Mouse (Mus musculus): ENCODE data around the gene Wdhd1. TPM values are rescaled to one million over a fixed set of nuclear protein-coding genes. Genes with fewer than 3 reads are reported as not detected.
A peak's percentile ranks its signal among the peaks of the same experiment; 100 is the strongest.

The Wdhd1 gene
- polyA plus RNA-seq, 1 experiment = 12.4 TPM

DNA sequence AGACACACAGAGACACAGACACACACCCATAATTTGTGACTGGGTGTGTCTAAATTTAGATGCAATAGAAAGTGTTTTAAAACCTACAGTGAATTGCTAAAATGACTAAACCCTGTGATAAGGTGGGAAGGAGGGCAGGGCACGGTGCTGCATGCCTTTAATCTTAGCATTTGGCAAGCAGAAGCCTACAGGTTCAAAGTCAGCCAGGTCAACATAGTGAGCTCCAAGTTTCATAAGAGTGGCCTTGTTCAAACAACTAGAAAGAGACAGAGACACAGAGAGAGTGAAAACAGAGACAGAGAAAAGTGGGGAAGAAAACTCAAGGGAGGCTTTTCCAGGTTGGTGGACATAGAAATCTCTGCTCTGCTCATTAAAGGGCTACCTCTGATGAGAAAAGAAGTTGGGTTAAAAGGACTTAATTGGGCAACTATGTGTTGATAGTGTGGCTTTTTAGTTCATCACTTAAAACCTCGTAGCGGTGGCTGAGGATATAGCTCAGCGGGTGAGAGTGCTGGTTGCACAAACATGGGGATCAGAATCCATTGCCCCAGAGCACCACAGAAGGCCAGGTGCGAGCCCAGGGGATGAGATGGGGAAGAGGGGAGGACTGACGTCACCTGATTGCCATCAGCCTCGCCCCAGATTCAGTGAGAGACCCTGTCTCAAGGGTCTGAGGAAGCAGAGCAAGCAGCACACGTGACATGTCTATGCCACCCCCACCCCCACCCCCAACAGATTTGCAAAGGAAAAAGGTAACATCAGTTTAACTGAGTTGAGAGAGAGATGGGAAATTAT lies 56.2 kb downstream of the Wdhd1 start:
- TF ChIP-seq CEBPB (IDR thresholded peaks at IDR 0.05; ENCODE audit: low read depth) (no peak), FOSL1 (IDR thresholded peaks at IDR 0.05; ENCODE audit: insufficient read depth, low read length, poor library complexity, severe bottlenecking) (no peak), CTCF (IDR thresholded peaks at IDR 0.05; ENCODE audit: control insufficient read depth, insufficient read depth, insufficient read length) (no peak), USF1 (IDR thresholded peaks at IDR 0.05; ENCODE audit: low read depth) (no peak), MAX (IDR thresholded peaks at IDR 0.05) (no peak), MYOD1 (IDR thresholded peaks at IDR 0.05; ENCODE audit: control insufficient read depth, insufficient read length, low read depth) (no peak), MYOG (IDR thresholded peaks at IDR 0.05; ENCODE audit: control insufficient read depth, extremely low read depth, insufficient read length) (no peak)
- Histone ChIP-seq H3ac (ENCODE audit: control insufficient read depth, insufficient read length, low read depth) (no peak overlapping the region), H3K79me3 (ENCODE audit: low read depth) (no peaks in the 10 kb centered on the region), H3K27me3 (ENCODE audit: control insufficient read depth, insufficient read depth, insufficient read length) (no peaks in the 10 kb centered on the region), H3K36me3 (ENCODE audit: control insufficient read depth, insufficient read depth) (no peaks in the 10 kb centered on the region), H3K4me3 (ENCODE audit: insufficient read depth, poor library complexity, severe bottlenecking) (no peak overlapping the region), H3K79me2 (ENCODE audit: control insufficient read depth, insufficient read depth) (no peaks in the 10 kb centered on the region)

DNA sequence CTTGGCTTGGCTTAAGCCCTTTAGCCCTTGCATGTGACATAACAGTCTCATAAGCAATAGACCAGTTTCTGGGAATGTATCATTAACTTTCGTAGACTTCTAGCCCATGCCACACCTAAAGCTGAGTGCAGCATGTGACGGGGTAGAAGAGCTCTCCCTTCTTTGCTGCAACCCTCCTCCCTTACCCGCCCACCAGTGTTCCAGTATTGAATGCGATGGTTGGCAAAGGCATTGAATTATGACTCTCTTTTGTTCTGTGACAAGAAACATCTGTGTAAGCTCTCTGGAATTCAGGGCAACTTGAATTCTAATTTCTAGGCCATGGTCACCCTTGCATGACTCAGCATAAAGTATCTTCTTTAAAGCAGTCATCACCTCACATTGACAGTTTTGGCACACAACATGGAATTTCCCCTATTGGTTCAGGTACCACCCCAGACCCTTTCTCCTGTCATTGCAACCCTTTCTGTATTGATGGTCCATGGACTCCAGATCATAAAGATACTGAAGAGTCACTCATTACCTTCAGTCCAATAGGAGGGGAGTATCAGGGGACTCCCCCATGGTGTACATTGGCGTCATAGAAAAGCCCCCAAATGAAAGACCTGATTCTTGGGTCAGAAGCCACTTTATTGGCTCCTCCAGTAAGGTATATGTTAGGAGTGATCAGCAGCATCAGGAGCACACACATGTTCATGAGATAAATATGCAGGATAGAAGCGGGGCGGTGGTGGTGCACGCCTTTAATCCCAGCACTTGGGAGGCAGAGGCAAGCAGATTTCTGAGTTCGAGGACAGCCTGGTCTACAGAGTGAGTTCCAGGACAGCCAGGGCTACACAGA lies 57.7 kb downstream of the Wdhd1 start:
- Histone ChIP-seq H3ac (ENCODE audit: control insufficient read depth, insufficient read length, low read depth) (no peak overlapping the region), H3K27me3 (ENCODE audit: control insufficient read depth, insufficient read depth, insufficient read length) (no peaks in the 10 kb centered on the region), H3K79me3 (ENCODE audit: low read depth) (no peaks in the 10 kb centered on the region), H3K4me3 (ENCODE audit: insufficient read depth, poor library complexity, severe bottlenecking) (no peak overlapping the region), H3K36me3 (ENCODE audit: control insufficient read depth, insufficient read depth) (no peaks in the 10 kb centered on the region), H3K79me2 (ENCODE audit: control insufficient read depth, insufficient read depth) (no peaks in the 10 kb centered on the region)
- no peak for TF ChIP-seq FOSL1 (IDR thresholded peaks at IDR 0.05; ENCODE audit: insufficient read depth, low read length, poor library complexity, severe bottlenecking)
- TF ChIP-seq USF1 (IDR thresholded peaks at IDR 0.05; ENCODE audit: low read depth) = peak; percentile 57
- no peak for TF ChIP-seq CEBPB (IDR thresholded peaks at IDR 0.05; ENCODE audit: low read depth)

DNA sequence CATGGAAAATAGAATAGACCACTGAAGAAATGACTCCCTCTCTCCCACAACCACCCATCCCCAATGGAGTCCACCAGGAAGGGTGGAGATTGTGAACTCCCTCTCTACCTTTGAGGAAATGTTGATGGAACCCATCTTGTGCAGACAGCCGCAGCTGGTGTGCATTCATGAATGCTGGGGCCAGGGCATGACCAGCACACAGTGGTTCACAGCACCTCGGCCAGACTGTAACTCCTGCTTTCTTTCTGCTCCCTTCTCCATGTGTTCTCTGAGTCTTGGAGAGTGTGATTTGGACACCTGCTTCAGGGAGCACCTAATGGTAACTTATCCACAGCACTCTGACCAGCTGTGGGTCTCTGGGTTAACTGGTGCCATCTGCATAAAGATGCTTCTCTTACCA lies 60.1 kb downstream of the Wdhd1 start:
- no peaks in the 10 kb centered on the region for H3K79me3 ChIP-seq (ENCODE audit: low read depth)
- no peaks in the 10 kb centered on the region for H3K36me3 ChIP-seq (ENCODE audit: control insufficient read depth, insufficient read depth)
- H3ac ChIP-seq (ENCODE audit: control insufficient read depth, insufficient read length, low read depth) = no peak overlapping the region
- no peaks in the 10 kb centered on the region for H3K79me2 ChIP-seq (ENCODE audit: control insufficient read depth, insufficient read depth)
- no peak overlapping the region for H3K4me3 ChIP-seq (ENCODE audit: insufficient read depth, poor library complexity, severe bottlenecking)
- TF ChIP-seq USF1 (IDR thresholded peaks at IDR 0.05; ENCODE audit: low read depth) (no peak), MAX (IDR thresholded peaks at IDR 0.05) (no peak), MYOG (IDR thresholded peaks at IDR 0.05; ENCODE audit: control insufficient read depth, extremely low read depth, insufficient read length) (no peak), FOSL1 (IDR thresholded peaks at IDR 0.05; ENCODE audit: insufficient read depth, low read length, poor library complexity, severe bottlenecking) (no peak), MYOD1 (IDR thresholded peaks at IDR 0.05; ENCODE audit: control insufficient read depth, insufficient read length, low read depth) (no peak), CTCF (IDR thresholded peaks at IDR 0.05; ENCODE audit: control insufficient read depth, insufficient read depth, insufficient read length) (no peak), CEBPB (IDR thresholded peaks at IDR 0.05; ENCODE audit: low read depth) (no peak)
- no peaks in the 10 kb centered on the region for H3K27me3 ChIP-seq (ENCODE audit: control insufficient read depth, insufficient read depth, insufficient read length)

DNA sequence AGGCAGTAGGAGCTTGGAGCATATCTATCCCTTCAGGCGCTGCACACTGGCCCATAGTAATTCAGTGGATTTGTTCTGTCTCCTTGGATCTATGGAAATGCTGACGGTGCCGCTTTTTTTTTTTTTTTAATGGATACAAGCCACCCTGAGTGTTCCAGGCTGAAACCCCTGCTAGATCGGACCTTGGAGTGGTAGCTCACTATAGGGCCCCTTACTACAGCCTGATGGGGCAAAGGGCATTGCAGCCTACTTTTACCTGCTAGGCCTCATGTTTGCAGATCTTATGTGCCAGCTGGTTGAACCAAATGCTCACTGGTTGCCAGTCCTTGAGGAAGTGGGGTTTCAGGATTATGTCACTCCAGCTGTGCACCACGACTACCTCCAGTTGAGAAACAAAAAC lies 62.3 kb downstream of the Wdhd1 start:
- H3ac ChIP-seq (ENCODE audit: control insufficient read depth, insufficient read length, low read depth) = no peak overlapping the region
- no peaks in the 10 kb centered on the region for H3K79me2 ChIP-seq (ENCODE audit: control insufficient read depth, insufficient read depth)
- TF ChIP-seq MAX (IDR thresholded peaks at IDR 0.05) = no peak
- TF ChIP-seq CEBPB (IDR thresholded peaks at IDR 0.05; ENCODE audit: low read depth) = no peak
- TF ChIP-seq MYOD1 (IDR thresholded peaks at IDR 0.05; ENCODE audit: control insufficient read depth, insufficient read length, low read depth) = no peak
- no peak for TF ChIP-seq USF1 (IDR thresholded peaks at IDR 0.05; ENCODE audit: low read depth)
- TF ChIP-seq FOSL1 (IDR thresholded peaks at IDR 0.05; ENCODE audit: insufficient read depth, low read length, poor library complexity, severe bottlenecking) = no peak
- no peak for TF ChIP-seq CTCF (IDR thresholded peaks at IDR 0.05; ENCODE audit: control insufficient read depth, insufficient read depth, insufficient read length)
- H3K4me3 ChIP-seq (ENCODE audit: insufficient read depth, poor library complexity, severe bottlenecking) = no peak overlapping the region
- H3K27me3 ChIP-seq (ENCODE audit: control insufficient read depth, insufficient read depth, insufficient read length) = no peaks in the 10 kb centered on the region
- H3K36me3 ChIP-seq (ENCODE audit: control insufficient read depth, insufficient read depth) = no peaks in the 10 kb centered on the region
- no peaks in the 10 kb centered on the region for H3K79me3 ChIP-seq (ENCODE audit: low read depth)

DNA sequence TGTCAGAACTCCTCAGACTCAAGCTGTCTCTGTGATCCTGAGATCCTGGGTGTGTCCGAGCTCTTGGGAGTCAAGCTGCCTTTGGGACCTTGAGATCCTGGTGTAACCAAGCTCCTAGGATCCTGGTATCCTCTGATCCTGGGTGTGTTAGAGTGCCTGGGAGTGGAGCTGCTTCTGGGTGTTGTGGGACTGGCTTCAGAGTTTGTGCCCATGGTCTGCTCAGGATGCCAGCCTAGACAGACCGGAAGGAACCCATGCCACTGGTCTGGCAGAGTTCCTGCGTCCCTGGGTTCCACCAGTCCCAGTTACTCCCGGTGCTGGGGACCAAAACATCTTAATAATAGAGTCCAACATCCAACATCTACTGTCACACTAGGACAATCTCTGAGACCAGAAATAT lies 63.4 kb downstream of the Wdhd1 start:
- TF ChIP-seq MAX (IDR thresholded peaks at IDR 0.05) (no peak), USF1 (IDR thresholded peaks at IDR 0.05; ENCODE audit: low read depth) (no peak), CEBPB (IDR thresholded peaks at IDR 0.05; ENCODE audit: low read depth) (no peak), FOSL1 (IDR thresholded peaks at IDR 0.05; ENCODE audit: insufficient read depth, low read length, poor library complexity, severe bottlenecking) (no peak), MYOG (IDR thresholded peaks at IDR 0.05; ENCODE audit: control insufficient read depth, extremely low read depth, insufficient read length) (no peak), CTCF (IDR thresholded peaks at IDR 0.05; ENCODE audit: control insufficient read depth, insufficient read depth, insufficient read length) (no peak), MYOD1 (IDR thresholded peaks at IDR 0.05; ENCODE audit: control insufficient read depth, insufficient read length, low read depth) (no peak)

More for the DNA sequence above, 63.4 kb downstream of the Wdhd1 start:
- Histone ChIP-seq H3K4me3 (ENCODE audit: insufficient read depth, poor library complexity, severe bottlenecking) (no peak overlapping the region), H3ac (ENCODE audit: control insufficient read depth, insufficient read length, low read depth) (no peak overlapping the region), H3K79me2 (ENCODE audit: control insufficient read depth, insufficient read depth) (no peaks in the 10 kb centered on the region), H3K27me3 (ENCODE audit: control insufficient read depth, insufficient read depth, insufficient read length) (no peaks in the 10 kb centered on the region), H3K79me3 (ENCODE audit: low read depth) (no peaks in the 10 kb centered on the region), H3K36me3 (ENCODE audit: control insufficient read depth, insufficient read depth) (no peaks in the 10 kb centered on the region)

All from C2C12 (cell line).